Mouse (Mus musculus): ENCODE results near the gene Trmo.

DNA sequence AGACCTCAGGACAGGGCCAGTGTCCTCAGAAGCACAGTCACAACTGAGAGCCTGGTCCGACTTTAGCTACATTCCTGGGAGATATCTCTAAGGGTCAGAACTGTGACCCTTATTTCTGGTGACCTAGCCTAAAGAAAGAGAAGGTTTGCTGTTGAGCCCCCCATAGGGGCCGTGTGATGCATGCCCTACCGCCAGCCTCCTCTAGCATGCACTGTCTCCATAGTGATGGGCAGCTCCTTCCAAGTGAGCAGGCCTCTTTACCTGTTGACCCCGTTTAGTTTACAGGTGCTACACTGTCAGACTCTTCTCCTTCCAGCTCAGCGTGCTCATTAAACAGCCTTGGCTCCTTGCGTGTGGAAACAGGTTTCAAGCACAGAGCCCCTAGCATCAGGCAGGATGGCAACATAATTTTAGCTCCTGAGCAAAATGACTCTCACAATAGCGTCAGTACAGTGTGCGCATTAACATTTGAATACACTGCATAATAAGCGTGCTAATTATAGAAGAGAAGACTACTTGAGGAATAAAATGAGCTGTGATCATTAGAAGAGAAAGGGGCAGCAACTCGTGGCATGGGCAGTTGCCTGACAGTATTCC, 39.8 kb upstream of the Trmo start:
- no peak for TF ChIP-seq CTCF (IDR thresholded peaks at IDR 0.05; ENCODE audit: borderline replicate concordance, extremely low read depth, insufficient read depth, insufficient read length)
- no peak for TF ChIP-seq POLR2A (IDR thresholded peaks at IDR 0.05; ENCODE audit: borderline replicate concordance, extremely low read depth, insufficient read depth, insufficient read length, poor library complexity, severe bottlenecking)

Measured in brain, embryonic 14.5 days (tissue).